Mouse (Mus musculus) C2C12 (cell line): ENCODE results near the gene Vps35l. TPM values are rescaled to one million over a fixed set of nuclear protein-coding genes. Genes with fewer than 3 reads are reported as not detected.

Source experiments
- H3K27me3 ChIP-seq: one replicate; pipeline ENCODE4 v1.6.1; 2011; ENCODE audit not compliant: control insufficient read depth, insufficient read depth, insufficient read length
- H3K36me3 ChIP-seq: one replicate; pipeline ENCODE4 v1.6.1; 2011; ENCODE audit not compliant: control insufficient read depth, insufficient read depth
- H3K4me3 ChIP-seq: one replicate; pipeline ENCODE4 v1.5.1; 2011; ENCODE audit warnings: mild to moderate bottlenecking, control low read depth; ENCODE audit not compliant: poor library complexity, insufficient read depth, severe bottlenecking
- H3K79me2 ChIP-seq: one replicate; pipeline ENCODE4 v1.6.1; 2011; ENCODE audit not compliant: control insufficient read depth, insufficient read depth
- H3K79me3 ChIP-seq: one replicate; pipeline ENCODE4 v1.6.1; 2011; ENCODE audit warnings: low read depth, control low read depth
- H3ac ChIP-seq: one replicate; pipeline ENCODE3; 2011; ENCODE audit warnings: low read depth; ENCODE audit not compliant: control insufficient read depth, insufficient read length
- CEBPB ChIP-seq: IDR thresholded peaks from one replicate; pipeline ENCODE4 v1.6.1; 2011; ENCODE audit warnings: low read depth, mild to moderate bottlenecking, control low read depth, moderate library complexity
- CTCF ChIP-seq: IDR thresholded peaks from one replicate; pipeline ENCODE4 v1.5.1; 2011; ENCODE audit not compliant: control insufficient read depth, insufficient read depth, insufficient read length
- FOSL1 ChIP-seq: IDR thresholded peaks from one replicate; pipeline ENCODE4 v1.8.0; 2011; ENCODE audit warnings: mild to moderate bottlenecking, low read length; ENCODE audit not compliant: poor library complexity, insufficient read depth, severe bottlenecking
- MAX ChIP-seq: IDR thresholded peaks from one replicate; pipeline ENCODE4 v1.6.1; 2011; ENCODE audit warnings: mild to moderate bottlenecking, control low read depth
- MYOD1 ChIP-seq: IDR thresholded peaks from one replicate; pipeline ENCODE4 v1.6.1; 2011; ENCODE audit warnings: low read depth; ENCODE audit not compliant: control insufficient read depth, insufficient read length
- MYOG ChIP-seq: IDR thresholded peaks from one replicate; pipeline ENCODE4 v1.6.1; 2011; ENCODE audit not compliant: control insufficient read depth, insufficient read length; ENCODE audit errors: extremely low read depth
- USF1 ChIP-seq: IDR thresholded peaks from one replicate; pipeline ENCODE4 v1.6.1; 2011; ENCODE audit warnings: low read depth, mild to moderate bottlenecking, control low read depth, moderate library complexity
- polyA plus RNA-seq: library from polyadenylated mRNA; unstranded; fragments of >200 nt; fragmentation: generic; extraction: Trizol; gene quantifications from one replicate; pipeline ENCODE4 v1.2.1, GENCODE M21; 2012; ENCODE audit warnings: missing spikeins

Gene Vps35l
- polyA plus RNA-seq, 1 experiment: 39.6 TPM

DNA sequence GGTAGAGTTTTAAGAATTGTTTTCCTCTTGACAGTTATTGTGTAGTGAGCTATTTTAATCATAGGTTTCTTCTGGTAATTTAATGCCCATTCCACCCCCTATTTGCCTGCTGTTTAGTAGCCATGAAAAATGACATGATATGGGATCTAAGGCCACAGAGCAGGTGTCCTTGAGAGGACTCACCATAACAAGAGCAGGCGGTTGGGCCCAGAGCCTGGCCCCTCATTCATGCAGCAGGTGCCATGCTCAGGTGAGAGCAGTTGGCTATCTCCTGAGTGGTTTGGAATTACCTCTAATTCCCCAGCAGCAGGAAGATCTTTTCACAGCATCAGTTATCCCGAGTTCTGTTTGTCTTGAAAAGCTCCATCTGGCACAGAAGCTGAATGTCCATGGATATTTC lies 14.6 kb upstream of the Vps35l start:
- H3K36me3 ChIP-seq: peaks cover 30% of the 10 kb centered on the region

DNA sequence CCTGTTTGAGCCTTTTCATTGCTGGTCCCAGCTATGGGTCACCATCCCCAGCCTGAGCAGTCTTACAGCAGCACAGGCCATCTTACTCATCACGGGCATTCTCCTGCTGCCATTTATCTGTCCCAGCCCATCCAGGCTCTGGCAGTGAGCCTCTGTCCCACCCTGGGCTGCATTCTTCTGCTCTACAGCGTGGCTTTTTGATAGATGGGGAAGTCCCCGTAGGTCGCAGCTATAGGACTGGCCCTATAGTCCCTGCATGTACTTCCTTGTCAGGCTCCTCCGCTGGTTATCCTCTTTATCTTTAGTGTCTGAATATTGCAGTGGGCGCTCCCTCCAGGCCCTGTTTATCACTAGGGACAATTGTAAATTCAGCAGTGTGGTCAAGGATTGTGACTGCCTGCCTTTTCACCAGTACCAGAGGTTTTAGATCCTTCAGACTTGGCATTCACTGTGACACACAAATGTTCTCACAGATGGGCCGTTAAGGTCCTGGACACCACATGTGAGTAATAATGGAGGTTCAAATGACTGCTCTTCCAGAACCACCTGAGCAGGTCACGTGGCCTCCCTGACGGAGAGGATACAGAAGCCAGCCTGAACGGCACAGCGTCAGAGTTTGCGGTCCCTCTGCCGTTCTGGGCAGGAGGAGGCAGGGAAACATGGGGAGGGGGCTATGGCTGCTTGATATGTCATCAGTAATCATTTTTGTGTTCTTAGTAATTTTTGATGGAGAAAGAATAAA lies 11.0 kb upstream of the Vps35l start:
- H3K36me3 ChIP-seq: peaks cover 32% of the 10 kb centered on the region
- H3ac ChIP-seq: no peak overlapping the region
- no peak overlapping the region for H3K4me3 ChIP-seq

More for the DNA sequence above, 14.6 kb upstream of the Vps35l start:
- Histone ChIP-seq H3K27me3 (no peaks in the 10 kb centered on the region), H3K4me3 (no peak overlapping the region), H3K79me3 (no peaks in the 10 kb centered on the region), H3K79me2 (no peaks in the 10 kb centered on the region), H3ac (no peak overlapping the region)
- TF ChIP-seq MAX (no peak), USF1 (no peak), CTCF (no peak), CEBPB (no peak), MYOD1 (no peak), FOSL1 (no peak), MYOG (no peak)

DNA sequence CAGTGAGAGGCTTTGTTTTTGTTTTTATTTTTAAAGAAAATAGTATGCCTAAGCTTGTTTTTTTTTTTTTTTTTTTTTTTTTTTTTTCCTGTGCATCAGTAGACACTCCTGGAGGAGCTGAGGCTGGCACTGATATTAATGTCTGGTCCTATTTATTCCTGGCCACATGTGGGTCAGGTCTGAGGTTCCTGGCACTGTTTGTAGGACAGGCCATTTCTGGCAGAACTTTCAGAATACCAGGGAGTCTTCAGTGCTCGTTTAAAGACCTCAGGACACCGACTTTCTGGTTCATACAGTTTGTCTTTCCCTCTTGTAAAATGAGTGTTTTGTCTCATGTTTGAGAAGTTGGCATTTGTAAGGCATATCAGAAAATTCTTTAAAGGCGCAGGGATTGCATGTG lies 8.2 kb upstream of the Vps35l start:
- Histone ChIP-seq H3K27me3 (no peaks in the 10 kb centered on the region), H3K36me3 (peaks cover 35% of the 10 kb centered on the region), H3ac (no peak overlapping the region), H3K4me3 (no peak overlapping the region), H3K79me2 (no peaks in the 10 kb centered on the region), H3K79me3 (no peaks in the 10 kb centered on the region)
- TF ChIP-seq CEBPB (no peak), MYOG (no peak), CTCF (no peak), MAX (no peak), USF1 (no peak), FOSL1 (no peak), MYOD1 (no peak)

More for the DNA sequence above, 11.0 kb upstream of the Vps35l start:
- Histone ChIP-seq H3K27me3 (no peaks in the 10 kb centered on the region), H3K79me3 (no peaks in the 10 kb centered on the region), H3K79me2 (no peaks in the 10 kb centered on the region)
- TF ChIP-seq MYOG (no peak), FOSL1 (no peak), CEBPB (no peak), MYOD1 (no peak), MAX (no peak), CTCF (no peak), USF1 (no peak)

DNA sequence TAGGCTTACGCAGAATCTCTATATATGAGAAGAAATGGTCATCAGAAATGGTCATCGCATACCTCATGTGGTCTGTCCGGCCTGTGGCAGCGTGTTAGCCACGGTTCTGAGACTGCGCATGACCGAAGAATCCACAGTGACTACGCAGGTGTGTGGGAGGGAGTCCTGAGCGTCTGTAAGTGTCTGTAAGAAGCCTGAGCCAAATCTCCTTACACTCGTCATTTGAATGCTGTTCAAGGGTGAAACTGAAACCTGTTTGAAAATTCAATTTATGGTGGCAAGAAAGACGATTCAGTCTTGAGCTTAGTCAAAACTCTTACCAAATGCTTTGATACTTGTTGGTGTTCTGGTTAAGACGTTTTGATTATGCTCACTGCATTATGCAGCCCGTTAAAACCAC lies 6.8 kb upstream of the Vps35l start:
- Histone ChIP-seq H3K79me2 (no peaks in the 10 kb centered on the region), H3K4me3 (no peak overlapping the region), H3ac (no peak overlapping the region), H3K79me3 (no peaks in the 10 kb centered on the region), H3K27me3 (no peaks in the 10 kb centered on the region), H3K36me3 (peaks cover 36% of the 10 kb centered on the region)
- TF ChIP-seq MYOG (no peak), USF1 (no peak), MYOD1 (no peak), FOSL1 (no peak), CTCF (no peak), MAX (no peak), CEBPB (no peak)

DNA sequence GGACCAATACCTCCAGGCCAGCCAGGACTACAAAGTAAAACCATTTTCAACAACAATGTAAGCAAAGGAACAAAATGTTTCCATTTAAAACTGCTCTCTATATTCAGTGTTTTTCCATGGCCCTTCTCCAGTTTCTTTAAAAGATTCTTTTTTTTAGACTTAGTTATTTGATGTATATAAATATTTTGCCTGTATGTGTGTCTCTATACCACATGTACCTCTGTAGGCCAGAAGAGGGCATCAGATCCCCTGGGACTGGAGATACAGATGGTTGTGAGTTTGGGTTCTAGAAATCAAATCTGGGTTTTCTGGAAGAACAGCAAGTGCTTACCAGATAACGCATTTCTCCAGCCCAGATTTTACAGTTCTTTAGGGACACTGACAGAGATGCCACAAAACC lies 1.3 kb upstream of the Vps35l start:
- peaks cover 9% of the 10 kb centered on the region for H3K36me3 ChIP-seq
- peaks cover 11% of the 10 kb centered on the region for H3K79me2 ChIP-seq
- H3K4me3 ChIP-seq: no peak overlapping the region
- H3K27me3 ChIP-seq: no peaks in the 10 kb centered on the region
- TF ChIP-seq MAX: no peak
- no peak for TF ChIP-seq CEBPB
- no peak for TF ChIP-seq MYOG
- no peak for TF ChIP-seq MYOD1
- TF ChIP-seq USF1: no peak
- TF ChIP-seq FOSL1: no peak
- no peaks in the 10 kb centered on the region for H3K79me3 ChIP-seq
- H3ac ChIP-seq: no peak overlapping the region
